Mouse (Mus musculus) adrenal gland, postnatal 14 days (tissue): ENCODE data around the gene Ptpn9. TPM values are rescaled to one million over a fixed set of nuclear protein-coding genes. Genes with fewer than 3 reads are reported as not detected.

ENCODE experiments used
- total RNA-seq: library from RNA; stranded (reverse); gene quantifications from 2 replicates; pipeline ENCODE4 v1.2.3, GENCODE M21; 2021

The Ptpn9 gene
- total RNA-seq, 1 experiment from 2014 or later, result 39.2 TPM

Other genes with a start within 250 kb of the Ptpn9 start
- 1.4 and 3.0 TPM in 2 replicates for gene Lingo1, start 198.5 kb upstream of the Ptpn9 start, total RNA-seq
- 2.0 and 3.2 TPM in 2 replicates for gene Odf3l1, start 130.2 kb upstream of the Ptpn9 start, total RNA-seq
- 12.5 and 17.0 TPM in 2 replicates for gene Cspg4, start 129.9 kb upstream of the Ptpn9 start, total RNA-seq
- gene Snx33, start 66.6 kb upstream of the Ptpn9 start, total RNA-seq, result 17.9 and 22.6 TPM in 2 replicates
- gene Imp3, start 57.4 kb upstream of the Ptpn9 start, total RNA-seq, result 76.4 and 88.5 TPM in 2 replicates
- 12.5 and 13.3 TPM in 2 replicates for gene Snupn, start 44.0 kb upstream of the Ptpn9 start, total RNA-seq
- 50.6 and 55.0 TPM in 2 replicates for gene Sin3a, start 77.1 kb downstream of the Ptpn9 start, total RNA-seq
- 97.2 and 118 TPM in 2 replicates for gene Man2c1, start 135.8 kb downstream of the Ptpn9 start, total RNA-seq
- gene Neil1, start 153.4 kb downstream of the Ptpn9 start, total RNA-seq, result 10.6 and 11.2 TPM in 2 replicates
- gene Commd4, start 163.4 kb downstream of the Ptpn9 start, total RNA-seq, result 47.0 and 52.2 TPM in 2 replicates
- not detected in 2 replicates for gene Trcg1, start 241.6 kb downstream of the Ptpn9 start, total RNA-seq